17 mouse cellular contexts compared by ENCODE assay signal in the genomic region with DNA sequence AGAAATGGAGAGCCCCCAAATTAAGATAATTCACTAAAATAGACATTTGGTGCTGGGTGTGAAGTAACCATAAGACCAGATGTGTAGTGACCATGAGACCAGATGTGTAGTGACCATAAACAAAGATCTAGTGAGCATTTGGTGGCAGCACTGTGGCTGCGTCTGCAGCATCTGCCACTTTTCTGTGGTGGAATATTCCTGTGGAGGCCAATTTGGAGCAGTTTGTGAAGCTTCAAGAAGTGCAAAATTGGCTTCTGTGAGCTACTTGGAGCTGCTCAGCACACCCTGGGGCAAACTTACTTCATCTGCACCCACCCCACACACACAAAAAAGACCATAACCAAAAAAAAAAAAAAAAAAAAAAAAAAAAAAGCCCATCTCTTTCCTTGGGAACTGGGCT. TPM values are rescaled to one million over a fixed set of nuclear protein-coding genes. Genes with fewer than 3 reads are reported as not detected.
"Had no signal": no experiment of that assay in that cellular context is flagged by ENCODE, and none has a peak within 500 bp of the region (broad histone marks: within the 10 kb centered on the region; RNA-seq: fewer than 3 reads in every experiment).

No protein-coding gene starts in this region.

- H3K4me1 ChIP-seq: midbrain, embryonic 15.5 days; neural tube, embryonic 12.5 days; neural tube, embryonic 15.5 days had no signal

- DNase-seq: kidney, adult 11 months; kidney, adult 8-10 months; kidney, postnatal 10 days; kidney, postnatal 36 days; liver, embryonic 13.5 days; lung, adult 2 months; lung, postnatal 14 days; right cerebral cortex, adult 18-20 months; right cerebral cortex, postnatal 14 days; thymus, postnatal 25 days had no signal

- H3K27ac ChIP-seq: kidney, embryonic 15.5 days; liver, embryonic 13.5 days; macrophage; midbrain, embryonic 12.5 days; midbrain, embryonic 15.5 days; neural tube, embryonic 12.5 days; neural tube, embryonic 15.5 days had no signal

- H3K4me3 ChIP-seq: kidney, embryonic 15.5 days; liver, embryonic 13.5 days; midbrain, embryonic 12.5 days; midbrain, embryonic 15.5 days; neural tube, embryonic 12.5 days; neural tube, embryonic 15.5 days had no signal

RNA-seq across cellular contexts. Expression of a gene that starts 9.2 kb away (rescaled TPM):
- total RNA-seq: liver, adult 2 months had no signal
- polyA plus RNA-seq: liver, adult 2 months had no signal
